Mouse (Mus musculus) liver, embryonic 16.5 days (tissue): ENCODE measurements around the gene Osbpl8. TPM values are rescaled to one million over a fixed set of nuclear protein-coding genes. Genes with fewer than 3 reads are reported as not detected.

Experiments
- ATAC-seq: fragments of 200-750 bp; cut with Nextera tagmentation; 2 replicates; pipeline ENCODE4 v1.8.0; 2017; ENCODE audit warnings: low read depth, mild to moderate bottlenecking, moderate number of reproducible peaks, moderate library complexity
- H3K27ac ChIP-seq: fragments of 300-500 bp; sonication (generic); 2 replicates; pipeline ENCODE4 v1.5.1; 2014; ENCODE audit warnings: mild to moderate bottlenecking, low read length
- H3K27me3 ChIP-seq: fragments of 300-500 bp; sonication (generic); 2 replicates; pipeline ENCODE4 v1.6.1; 2014; ENCODE audit warnings: low read depth, low read length, mixed read lengths; ENCODE audit not compliant: control insufficient read depth, insufficient read depth
- H3K36me3 ChIP-seq: fragments of 300-500 bp; sonication (generic); 2 replicates; pipeline ENCODE4 v1.6.1; 2014; ENCODE audit warnings: mild to moderate bottlenecking; ENCODE audit not compliant: control insufficient read depth, insufficient read depth
- H3K4me1 ChIP-seq: fragments of 300-500 bp; sonication (generic); 2 replicates; pipeline ENCODE4 v1.6.1; 2014; ENCODE audit warnings: low read depth, low read length, mixed read lengths; ENCODE audit not compliant: control insufficient read depth
- H3K4me2 ChIP-seq: fragments of 300-500 bp; sonication (generic); 2 replicates; pipeline ENCODE4 v1.6.1; 2014; ENCODE audit warnings: low read depth, low read length, mixed read lengths
- H3K4me3 ChIP-seq: fragments of 300-500 bp; sonication (generic); 2 replicates; pipeline ENCODE4 v1.5.1; 2014; ENCODE audit warnings: low read depth, mild to moderate bottlenecking, low read length
- H3K9ac ChIP-seq: fragments of 300-500 bp; sonication (generic); 2 replicates; pipeline ENCODE4 v1.6.1; 2014; ENCODE audit warnings: low read depth, low read length
- H3K9me3 ChIP-seq: fragments of 300-500 bp; sonication (generic); replicated peaks from 2 replicates; pipeline ENCODE4 v1.6.1; 2016; ENCODE audit warnings: low read length; ENCODE audit not compliant: control insufficient read depth
- WGBS: fragments of 180-500 bp; shearing (Covaris S2); extraction: QIAGEN DNeasy Blood & Tissue Kit; methylation state at CpG from one replicate; pipeline ENCODE4 v1.1.7; 2014; ENCODE audit not compliant: insufficient replicate concordance; 5-methylcytosine and 5-hydroxymethylcytosine counted together
- polyA plus RNA-seq: library from polyadenylated mRNA; unstranded; fragments of >200 nt; fragmentation: Nextera tagmentation; extraction: Ambion mirVana; gene quantifications from 2 replicates; pipeline ENCODE4 v1.2.1, GENCODE M21; 2015

Gene Osbpl8
- polyA plus RNA-seq, 1 experiment from 2014 or later, result 8.2 TPM

- no peak for ATAC-seq
- no peak overlapping the region for H3K4me3 ChIP-seq
- no peak overlapping the region for H3K9ac ChIP-seq
- 88% methylated on average over 6 of the region's 6 CpGs for WGBS
- H3K27me3 ChIP-seq, result no peaks in the 10 kb centered on the region
- no peaks in the 10 kb centered on the region for H3K9me3 ChIP-seq
- H3K36me3 ChIP-seq, result peaks cover 3% of the 10 kb centered on the region
- H3K27ac ChIP-seq, result no peak overlapping the region
- no peaks in the 10 kb centered on the region; the same call in 1 of the 2 replicates for H3K4me1 ChIP-seq
- H3K4me2 ChIP-seq, result no peak overlapping the region
These were observed 90.7 kb downstream of the Osbpl8 start for GRCm38 (mm10) chr10:111255228-111255627.

GRCm38 (mm10) chr10:111256156-111256555 lies 91.6 kb downstream of the Osbpl8 start:
- no peak overlapping the region for H3K4me2 ChIP-seq
- H3K4me1 ChIP-seq, result no peaks in the 10 kb centered on the region; the same call in 1 of the 2 replicates
- no peaks in the 10 kb centered on the region for H3K27me3 ChIP-seq
- peak; percentile 62 for ATAC-seq
- no peak overlapping the region for H3K27ac ChIP-seq
- WGBS, result 66% methylated on average over 3 of the region's 3 CpGs
- H3K9ac ChIP-seq, result no peak overlapping the region
- no peaks in the 10 kb centered on the region for H3K9me3 ChIP-seq
- H3K4me3 ChIP-seq, result no peak overlapping the region
- H3K36me3 ChIP-seq, result peaks cover 3% of the 10 kb centered on the region

- no peaks in the 10 kb centered on the region; the same call in 1 of the 2 replicates for H3K4me1 ChIP-seq
- H3K4me2 ChIP-seq, result no peak overlapping the region
- H3K9me3 ChIP-seq, result no peaks in the 10 kb centered on the region
- no peak overlapping the region for H3K27ac ChIP-seq
- no peak overlapping the region for H3K4me3 ChIP-seq
- 77% methylated on average over 3 of the region's 3 CpGs for WGBS
- H3K36me3 ChIP-seq, result peaks cover 3% of the 10 kb centered on the region
- no peaks in the 10 kb centered on the region for H3K27me3 ChIP-seq
- no peak overlapping the region for H3K9ac ChIP-seq
- ATAC-seq, result no peak
These were observed 92.8 kb downstream of the Osbpl8 start for GRCm38 (mm10) chr10:111257358-111257757.

- ATAC-seq, result no peak
- Histone ChIP-seq H3K4me3 (no peak overlapping the region), H3K9me3 (no peaks in the 10 kb centered on the region), H3K27ac (no peak overlapping the region), H3K4me1 (no peaks in the 10 kb centered on the region; the same call in 1 of the 2 replicates), H3K36me3 (peaks cover 3% of the 10 kb centered on the region), H3K27me3 (no peaks in the 10 kb centered on the region), H3K9ac (no peak overlapping the region), H3K4me2 (no peak overlapping the region)
- 64% methylated on average over 3 of the region's 3 CpGs for WGBS
These were observed 93.7 kb downstream of the Osbpl8 start for GRCm38 (mm10) chr10:111258256-111258655.

GRCm38 (mm10) chr10:111271687-111272086 lies 107.1 kb downstream of the Osbpl8 start:
- H3K27ac ChIP-seq, result no peak overlapping the region
- no peaks in the 10 kb centered on the region for H3K4me1 ChIP-seq
- H3K9ac ChIP-seq, result no peak overlapping the region
- ATAC-seq, result 0 out of 2 replicates have a peak, but pooled peaks have one; percentile 35
- no peaks in the 10 kb centered on the region for H3K9me3 ChIP-seq
- peaks cover 43% of the 10 kb centered on the region for H3K36me3 ChIP-seq
- H3K27me3 ChIP-seq, result no peaks in the 10 kb centered on the region
- H3K4me2 ChIP-seq, result no peak overlapping the region
- WGBS, result 84% methylated on average over 15 of the region's 15 CpGs
- no peak overlapping the region for H3K4me3 ChIP-seq

- Histone ChIP-seq H3K27ac (no peak overlapping the region), H3K4me1 (no peaks in the 10 kb centered on the region), H3K9ac (no peak overlapping the region), H3K27me3 (no peaks in the 10 kb centered on the region), H3K36me3 (peaks cover 47% of the 10 kb centered on the region), H3K9me3 (no peaks in the 10 kb centered on the region), H3K4me3 (no peak overlapping the region), H3K4me2 (no peak overlapping the region)
- WGBS, result 73% methylated on average over 11 of the region's 11 CpGs
- ATAC-seq, result no peak
These were observed 108.4 kb downstream of the Osbpl8 start for GRCm38 (mm10) chr10:111272905-111273304.

- H3K4me1 ChIP-seq, result no peaks in the 10 kb centered on the region
- H3K27ac ChIP-seq, result no peak overlapping the region
- H3K9ac ChIP-seq, result no peak overlapping the region
- no peak overlapping the region for H3K4me3 ChIP-seq
- no peak for ATAC-seq
- 74% methylated on average over 5 of the region's 5 CpGs for WGBS
- no peaks in the 10 kb centered on the region for H3K9me3 ChIP-seq
- H3K36me3 ChIP-seq, result peaks cover 50% of the 10 kb centered on the region
- H3K27me3 ChIP-seq, result no peaks in the 10 kb centered on the region
- no peak overlapping the region for H3K4me2 ChIP-seq
These were observed 109.0 kb downstream of the Osbpl8 start for GRCm38 (mm10) chr10:111273463-111274088.

- ATAC-seq, result no peak
- Histone ChIP-seq H3K27me3 (no peaks in the 10 kb centered on the region), H3K4me1 (no peaks in the 10 kb centered on the region), H3K9ac (no peak overlapping the region), H3K9me3 (no peaks in the 10 kb centered on the region), H3K36me3 (peaks cover 47% of the 10 kb centered on the region), H3K4me3 (no peak overlapping the region), H3K27ac (no peak overlapping the region), H3K4me2 (no peak overlapping the region)
- WGBS, result 83% methylated on average over 2 of the region's 2 CpGs
These were observed 111.3 kb downstream of the Osbpl8 start for GRCm38 (mm10) chr10:111275822-111276221.

GRCm38 (mm10) chr10:111297631-111298030 lies 133.1 kb downstream of the Osbpl8 start:
- Histone ChIP-seq H3K4me3 (peak overlapping the region; percentile 86), H3K27me3 (no peaks in the 10 kb centered on the region), H3K27ac (no peak overlapping the region), H3K4me2 (peak overlapping the region; percentile 82), H3K4me1 (peaks cover 12% of the 10 kb centered on the region), H3K36me3 (peaks cover 4% of the 10 kb centered on the region), H3K9me3 (no peaks in the 10 kb centered on the region), H3K9ac (no peak overlapping the region; the same call in 1 of the 2 replicates)
- no peak for ATAC-seq
- 27% methylated on average over 6 of the region's 6 CpGs for WGBS
